Mouse (Mus musculus): Measurements from ENCODE around the gene Rlbp1. TPM values are rescaled to one million over a fixed set of nuclear protein-coding genes. Genes with fewer than 3 reads are reported as not detected.

Rlbp1 gene
- polyA plus RNA-seq (2015; fragmentation: Nextera tagmentation; extraction: Ambion mirVana) = 0.32 and 0.38 TPM in 2 replicates

- ATAC-seq (replicated peaks; ENCODE audit: low FRiP score, low read depth) (no peak), DNase-seq (ENCODE audit: low spot score) (no peak)
- Histone ChIP-seq H3K4me3 (replicated peaks; ENCODE audit: low read depth, low read length) (no peak within 1 kb of the TSS), H3K27ac (no peak within 1 kb of the TSS), H3K9me3 (replicated peaks; ENCODE audit: low read length) (no peaks in the 10 kb centered on the region), H3K36me3 (ENCODE audit: insufficient read depth, low read length) (no peaks in the 10 kb centered on the region), H3K4me1 (replicated peaks; ENCODE audit: insufficient read depth, low read length) (no peaks in the 10 kb centered on the region), H3K9ac (ENCODE audit: low read depth, low read length) (no peak within 1 kb of the TSS), H3K4me2 (ENCODE audit: low read length) (no peak within 1 kb of the TSS), H3K27me3 (ENCODE audit: insufficient read depth, low read length) (no peaks in the 10 kb centered on the region)
- TF ChIP-seq CTCF (IDR thresholded peaks at IDR 0.05; ENCODE audit: low read depth) = no peak
- 68% methylated on average over 16 of the region's 16 CpGs for WGBS
These were observed at the start of gene Rlbp1 for GRCm38 (mm10) chr7:79386422-79387133. Gene Rlbp1, minus strand, starts transcription at chr7:79387048.

- Histone ChIP-seq H3K27me3 (ENCODE audit: insufficient read depth, low read length) (no peaks in the 10 kb centered on the region), H3K9me3 (replicated peaks; ENCODE audit: low read length) (no peaks in the 10 kb centered on the region), H3K4me2 (ENCODE audit: low read length) (no peak overlapping the region), H3K27ac (no peak overlapping the region), H3K4me3 (replicated peaks; ENCODE audit: low read depth, low read length) (no peak overlapping the region), H3K9ac (ENCODE audit: low read depth, low read length) (no peak overlapping the region), H3K36me3 (ENCODE audit: insufficient read depth, low read length) (no peaks in the 10 kb centered on the region), H3K4me1 (replicated peaks; ENCODE audit: insufficient read depth, low read length) (no peaks in the 10 kb centered on the region)
- ATAC-seq (replicated peaks; ENCODE audit: low FRiP score, low read depth) (no peak), DNase-seq (ENCODE audit: low spot score) (peak; percentile 9)
- TF ChIP-seq CTCF (IDR thresholded peaks at IDR 0.05; ENCODE audit: low read depth) = no peak
- WGBS = 64% methylated on average over 5 of the region's 5 CpGs
These were observed 41.4 kb upstream of the Rlbp1 start for GRCm38 (mm10) chr7:79428243-79428642.

- no peak overlapping the region for H3K9ac ChIP-seq (ENCODE audit: low read depth, low read length)
- no peak overlapping the region for H3K27ac ChIP-seq
- no peaks in the 10 kb centered on the region for H3K36me3 ChIP-seq (ENCODE audit: insufficient read depth, low read length)
- ATAC-seq (replicated peaks; ENCODE audit: low FRiP score, low read depth) = no peak
- H3K27me3 ChIP-seq (ENCODE audit: insufficient read depth, low read length) = no peaks in the 10 kb centered on the region
- DNase-seq (ENCODE audit: low spot score) = no peak
- no peak for TF ChIP-seq CTCF (IDR thresholded peaks at IDR 0.05; ENCODE audit: low read depth)
- H3K4me2 ChIP-seq (ENCODE audit: low read length) = no peak overlapping the region
- WGBS = 83% methylated on average over 10 of the region's 10 CpGs
- no peaks in the 10 kb centered on the region for H3K9me3 ChIP-seq (replicated peaks; ENCODE audit: low read length)
- no peak overlapping the region for H3K4me3 ChIP-seq (replicated peaks; ENCODE audit: low read depth, low read length)
- H3K4me1 ChIP-seq (replicated peaks; ENCODE audit: insufficient read depth, low read length) = no peaks in the 10 kb centered on the region
These were observed 39.0 kb upstream of the Rlbp1 start for GRCm38 (mm10) chr7:79425804-79426203.

- no peak overlapping the region for H3K27ac ChIP-seq
- no peaks in the 10 kb centered on the region for H3K27me3 ChIP-seq (ENCODE audit: insufficient read depth, low read length)
- no peak for DNase-seq (ENCODE audit: low spot score)
- no peak for ATAC-seq (replicated peaks; ENCODE audit: low FRiP score, low read depth)
- no peak overlapping the region for H3K4me3 ChIP-seq (replicated peaks; ENCODE audit: low read depth, low read length)
- no peaks in the 10 kb centered on the region for H3K36me3 ChIP-seq (ENCODE audit: insufficient read depth, low read length)
- WGBS = 91% methylated on average over 10 of the region's 10 CpGs
- H3K9ac ChIP-seq (ENCODE audit: low read depth, low read length) = no peak overlapping the region
- no peak overlapping the region for H3K4me2 ChIP-seq (ENCODE audit: low read length)
- no peak for TF ChIP-seq CTCF (IDR thresholded peaks at IDR 0.05; ENCODE audit: low read depth)
- no peaks in the 10 kb centered on the region for H3K4me1 ChIP-seq (replicated peaks; ENCODE audit: insufficient read depth, low read length)
- no peaks in the 10 kb centered on the region for H3K9me3 ChIP-seq (replicated peaks; ENCODE audit: low read length)
These were observed 36.0 kb upstream of the Rlbp1 start for GRCm38 (mm10) chr7:79422876-79423275.

GRCm38 (mm10) chr7:79419950-79420349, 33.1 kb upstream of the Rlbp1 start:
- H3K4me1 ChIP-seq (replicated peaks; ENCODE audit: insufficient read depth, low read length) = no peaks in the 10 kb centered on the region
- TF ChIP-seq CTCF (IDR thresholded peaks at IDR 0.05; ENCODE audit: low read depth) = no peak
- H3K4me2 ChIP-seq (ENCODE audit: low read length) = no peak overlapping the region
- H3K4me3 ChIP-seq (replicated peaks; ENCODE audit: low read depth, low read length) = no peak overlapping the region
- ATAC-seq (replicated peaks; ENCODE audit: low FRiP score, low read depth) (no peak), DNase-seq (ENCODE audit: low spot score) (no peak)
- H3K27me3 ChIP-seq (ENCODE audit: insufficient read depth, low read length) = no peaks in the 10 kb centered on the region
- 80% methylated on average over 7 of the region's 7 CpGs for WGBS
- no peak overlapping the region for H3K27ac ChIP-seq
- no peaks in the 10 kb centered on the region for H3K36me3 ChIP-seq (ENCODE audit: insufficient read depth, low read length)
- H3K9ac ChIP-seq (ENCODE audit: low read depth, low read length) = no peak overlapping the region
- no peaks in the 10 kb centered on the region for H3K9me3 ChIP-seq (replicated peaks; ENCODE audit: low read length)

GRCm38 (mm10) chr7:79414449-79415375, 27.9 kb upstream of the Rlbp1 start:
- Histone ChIP-seq H3K27ac (no peak overlapping the region), H3K4me2 (ENCODE audit: low read length) (no peak overlapping the region), H3K4me3 (replicated peaks; ENCODE audit: low read depth, low read length) (no peak overlapping the region), H3K36me3 (ENCODE audit: insufficient read depth, low read length) (no peaks in the 10 kb centered on the region), H3K27me3 (ENCODE audit: insufficient read depth, low read length) (no peaks in the 10 kb centered on the region), H3K9ac (ENCODE audit: low read depth, low read length) (no peak overlapping the region), H3K9me3 (replicated peaks; ENCODE audit: low read length) (no peaks in the 10 kb centered on the region), H3K4me1 (replicated peaks; ENCODE audit: insufficient read depth, low read length) (no peaks in the 10 kb centered on the region)
- WGBS = 59% methylated on average over 18 of the region's 18 CpGs
- no peak for TF ChIP-seq CTCF (IDR thresholded peaks at IDR 0.05; ENCODE audit: low read depth)
- ATAC-seq (replicated peaks; ENCODE audit: low FRiP score, low read depth) (no peak), DNase-seq (ENCODE audit: low spot score) (no peak)
